Mouse (Mus musculus) bone marrow macrophage, adult 2 months (primary cell): ENCODE measurements around the gene Uspl1.

Source experiments
- CTCF ChIP-seq: IDR thresholded peaks from 2 replicates; pipeline ENCODE4 v1.5.1; 2012; ENCODE audit warnings: low read depth, mild to moderate bottlenecking, low read length, moderate library complexity
- POLR2A ChIP-seq: IDR thresholded peaks from 2 replicates; pipeline ENCODE4 v1.6.1; 2012; ENCODE audit warnings: mild to moderate bottlenecking, low read depth, low read length, borderline replicate concordance

- no peak for TF ChIP-seq CTCF
- no peak for TF ChIP-seq POLR2A
Observed at GRCm38 (mm10) chr5:149175736-149176135, 8.4 kb upstream of the Uspl1 start.
